Mouse (Mus musculus) MEL (cell line): ENCODE data around the gene Sox6. TPM values are rescaled to one million over a fixed set of nuclear protein-coding genes. Genes with fewer than 3 reads are reported as not detected.

Source experiments
- DNase-seq: peaks from one replicate; pipeline ENCODE4 v3.0.0; 2011; ENCODE audit warnings: low read depth, low spot score
- H3K27ac ChIP-seq: 2 replicates; pipeline ENCODE4 v1.5.1; 2012; ENCODE audit warnings: low read depth, mild to moderate bottlenecking, control low read depth, low read length, moderate library complexity; ENCODE audit not compliant: control insufficient read depth
- H3K27me3 ChIP-seq, 2 experiments: fragments of 150-350 bp in 1 of 2; sonication (generic) in 1 of 2; 2 replicates each; pipeline ENCODE4 v1.6.1; 2012; ENCODE audit warnings: low read length in 2 of 2, mild to moderate bottlenecking in 2 of 2, improper control_type of control experiment in 1 of 2, moderate library complexity in 1 of 2; ENCODE audit not compliant: insufficient read depth in 2 of 2, control insufficient read depth in 1 of 2
- H3K36me3 ChIP-seq, 2 experiments: 2 replicates each; pipeline ENCODE4 v1.6.1; 2012 to 2014; ENCODE audit warnings: low read length in 2 of 2, improper control_type of control experiment in 1 of 2, inconsistent platforms in 1 of 2, mild to moderate bottlenecking in 1 of 2; ENCODE audit not compliant: insufficient read depth in 2 of 2, control insufficient read depth in 1 of 2
- H3K4me1 ChIP-seq, 2 experiments: fragments of 150-350 bp in 1 of 2; sonication (generic) in 1 of 2; 2 replicates each; pipeline ENCODE4 v1.6.1; 2012; ENCODE audit warnings: low read length in 2 of 2, improper control_type of control experiment in 1 of 2, mild to moderate bottlenecking in 1 of 2; ENCODE audit not compliant: insufficient read depth in 2 of 2, control insufficient read depth in 1 of 2
- H3K4me3 ChIP-seq, 2 experiments: fragments of 150-350 bp in 1 of 2; sonication (generic) in 1 of 2; 2 replicates each; pipeline ENCODE4 v1.5.1; 2012; ENCODE audit warnings: low read depth in 2 of 2, low read length in 2 of 2, mild to moderate bottlenecking in 2 of 2, moderate library complexity in 2 of 2, control low read depth in 1 of 2, improper control_type of control experiment in 1 of 2; ENCODE audit not compliant: control insufficient read depth in 1 of 2, insufficient read depth in 1 of 2
- H3K79me2 ChIP-seq: 2 replicates; pipeline ENCODE4 v1.6.1; 2012; ENCODE audit warnings: mild to moderate bottlenecking, low read length, moderate library complexity; ENCODE audit not compliant: control insufficient read depth, poor library complexity, insufficient read depth
- H3K9ac ChIP-seq: 2 replicates; pipeline ENCODE4 v1.6.1; 2012; ENCODE audit warnings: low read depth, mild to moderate bottlenecking, control low read depth, low read length, moderate library complexity; ENCODE audit not compliant: control insufficient read depth, poor library complexity, severe bottlenecking
- H3K9me3 ChIP-seq: fragments of 150-350 bp; sonication (generic); replicated peaks from 2 replicates; pipeline ENCODE4 v1.6.1; 2012; ENCODE audit warnings: mild to moderate bottlenecking, low read length, improper control_type of control experiment, moderate library complexity; ENCODE audit not compliant: insufficient read depth
- BHLHE40 ChIP-seq: IDR thresholded peaks from 2 replicates; pipeline ENCODE4 v1.6.1; 2012; ENCODE audit warnings: low read depth, mild to moderate bottlenecking, inconsistent platforms, low read length, improper control_type of control experiment, borderline replicate concordance
- CHD2 ChIP-seq: IDR thresholded peaks from 2 replicates; pipeline ENCODE4 v1.6.1; 2011; ENCODE audit warnings: low read length, improper control_type of control experiment
- CTCF ChIP-seq, 3 experiments: IDR thresholded peaks in 2 of 3; conservative IDR thresholded peaks in 1 of 3; 2 replicates each; pipeline ENCODE4 v1.5.1; 2011 to 2012; ENCODE audit warnings: low read length in 3 of 3, low read depth in 2 of 3, mild to moderate bottlenecking in 2 of 3, improper control_type of control experiment in 1 of 3, inconsistent platforms in 1 of 3, mixed read lengths in 1 of 3, moderate library complexity in 1 of 3; ENCODE audit not compliant: control insufficient read depth in 1 of 3, insufficient read depth in 1 of 3, poor library complexity in 1 of 3, severe bottlenecking in 1 of 3
- ETS1 ChIP-seq: IDR thresholded peaks from 2 replicates; pipeline ENCODE4 v1.6.1; 2012; ENCODE audit warnings: low read depth, mild to moderate bottlenecking, inconsistent platforms, low read length, improper control_type of control experiment, moderate library complexity
- HCFC1 ChIP-seq: IDR thresholded peaks from 2 replicates; pipeline ENCODE4 v1.6.1; 2012; ENCODE audit warnings: low read depth, mild to moderate bottlenecking, inconsistent platforms, low read length, improper control_type of control experiment, moderate library complexity
- JUND ChIP-seq: IDR thresholded peaks from 2 replicates; pipeline ENCODE4 v1.6.1; 2011; ENCODE audit warnings: low read depth, mild to moderate bottlenecking, improper control_type of control experiment, low read length
- KAT2A ChIP-seq: conservative IDR thresholded peaks from 2 replicates; pipeline ENCODE4 v1.6.1; 2012; ENCODE audit warnings: low read depth, low read length, improper control_type of control experiment, inconsistent platforms
- MAFK ChIP-seq: IDR thresholded peaks from 2 replicates; pipeline ENCODE4 v1.6.1; 2011; ENCODE audit warnings: low read depth, mild to moderate bottlenecking, low read length, improper control_type of control experiment, borderline replicate concordance
- MAX ChIP-seq: IDR thresholded peaks from 2 replicates; pipeline ENCODE4 v1.6.1; 2011; ENCODE audit warnings: low read length, improper control_type of control experiment
- MAZ ChIP-seq: IDR thresholded peaks from 2 replicates; pipeline ENCODE4 v1.6.1; 2012; ENCODE audit warnings: low read depth, mild to moderate bottlenecking, inconsistent platforms, low read length, improper control_type of control experiment
- MXI1 ChIP-seq: IDR thresholded peaks from 2 replicates; pipeline ENCODE4 v1.6.1; 2011; ENCODE audit warnings: mild to moderate bottlenecking, low read depth, low read length, improper control_type of control experiment
- MYC ChIP-seq: IDR thresholded peaks from 2 replicates; pipeline ENCODE4 v1.6.1; 2011; ENCODE audit warnings: low read depth, mild to moderate bottlenecking, low read length, improper control_type of control experiment, moderate library complexity
- NRF1 ChIP-seq: IDR thresholded peaks from 2 replicates; pipeline ENCODE4 v1.6.1; 2014; ENCODE audit warnings: low read depth, mild to moderate bottlenecking, inconsistent platforms, low read length, improper control_type of control experiment, moderate library complexity; ENCODE audit not compliant: poor library complexity, insufficient read depth, severe bottlenecking
- POLR2A ChIP-seq, 2 experiments: IDR thresholded peaks; 2 replicates each; pipeline ENCODE4 v1.6.1; 2011 to 2012; ENCODE audit warnings: low read length in 2 of 2, mild to moderate bottlenecking in 2 of 2, control low read depth in 1 of 2, improper control_type of control experiment in 1 of 2, low read depth in 1 of 2, moderate library complexity in 1 of 2; ENCODE audit not compliant: control insufficient read depth in 1 of 2, insufficient read depth in 1 of 2, poor library complexity in 1 of 2
- POLR2AphosphoS2 ChIP-seq: IDR thresholded peaks from 2 replicates; pipeline ENCODE4 v1.6.1; 2011; ENCODE audit warnings: low read length, improper control_type of control experiment
- POLR2AphosphoS5 ChIP-seq: IDR thresholded peaks from 2 replicates; pipeline ENCODE4 v1.6.1; 2012; ENCODE audit warnings: low read depth, borderline replicate concordance, mild to moderate bottlenecking, inconsistent platforms, low read length, moderate library complexity, mixed read lengths
- SIN3A ChIP-seq: IDR thresholded peaks from 2 replicates; pipeline ENCODE4 v1.6.1; 2012; ENCODE audit warnings: low read length, improper control_type of control experiment, inconsistent platforms
- TAL1 ChIP-seq: IDR thresholded peaks from 2 replicates; pipeline ENCODE4 v1.6.1; 2012; ENCODE audit warnings: mild to moderate bottlenecking, inconsistent platforms, low read length, moderate library complexity, mixed read lengths
- TCF12 ChIP-seq: IDR thresholded peaks from 2 replicates; pipeline ENCODE4 v1.6.1; 2014; ENCODE audit warnings: low read depth, mild to moderate bottlenecking, inconsistent platforms, low read length, improper control_type of control experiment, moderate library complexity
- ZC3H11A ChIP-seq: IDR thresholded peaks from 2 replicates; pipeline ENCODE4 v1.6.1; 2012; ENCODE audit warnings: low read depth, mild to moderate bottlenecking, inconsistent platforms, low read length, improper control_type of control experiment
- ZKSCAN1 ChIP-seq: IDR thresholded peaks from 2 replicates; pipeline ENCODE4 v1.6.1; 2012; ENCODE audit warnings: low read depth, mild to moderate bottlenecking, inconsistent platforms, low read length, improper control_type of control experiment, moderate library complexity
- ZMIZ1 ChIP-seq: IDR thresholded peaks from 2 replicates; pipeline ENCODE4 v1.6.1; 2012; ENCODE audit warnings: low read depth, mild to moderate bottlenecking, inconsistent platforms, low read length, improper control_type of control experiment, moderate library complexity
- ZNF384 ChIP-seq: IDR thresholded peaks from 2 replicates; pipeline ENCODE4 v1.6.1; 2012; ENCODE audit warnings: low read depth, mild to moderate bottlenecking, inconsistent platforms, low read length, improper control_type of control experiment
- polyA plus RNA-seq, 2 experiments: library from polyadenylated mRNA; stranded (reverse) in 1 of 2; unstranded in 1 of 2; fragments of >175 nt in 1 of 2; fragments of >200 nt in 1 of 2; gene quantifications; 2 replicates each; pipeline versions ENCODE4 v1.2.1 to v1.2.4; 2012; ENCODE audit warnings: low replicate concordance in 2 of 2, low read depth in 1 of 2; ENCODE audit not compliant: insufficient read length in 2 of 2, insufficient read depth in 1 of 2, missing spikeins in 1 of 2
- total RNA-seq: library from RNA; depleted of rRNA; stranded (reverse); fragments of 300-350 nt; gene quantifications from 2 replicates; pipeline ENCODE4 v1.2.3, GENCODE M21; 2012

Sox6 gene
- total and polyA plus RNA-seq, 3 experiments, result 2.6 to 4.6 TPM; not detected in 1

GRCm38 (mm10) chr7:115501497-115501896 lies 537.1 kb downstream of the Sox6 start:
- Histone ChIP-seq H3K79me2 (no peaks in the 10 kb centered on the region), H3K9me3 (no peaks in the 10 kb centered on the region), H3K27me3 (no peaks in the 10 kb centered on the region), H3K4me3 (no peak overlapping the region), H3K27ac (no peak overlapping the region), H3K9ac (no peak overlapping the region), H3K4me1 (no peaks in the 10 kb centered on the region; a peak in 1 of 4 replicates), H3K36me3 (no peaks in the 10 kb centered on the region)
- DNase-seq, result no peak
- no peak for TF ChIP-seq MAFK
- TF ChIP-seq CHD2, result no peak
- no peak for TF ChIP-seq TAL1
- TF ChIP-seq ZKSCAN1, result no peak
- no peak for TF ChIP-seq HCFC1
- no peak for TF ChIP-seq MXI1
- TF ChIP-seq CTCF (IDR thresholded peaks at IDR 0.05 in 2 of 3, conservative IDR thresholded peaks at IDR 0.05 in 1 of 3; ENCODE audit: control insufficient read depth in 1 of 3, insufficient read depth in 1 of 3, low read depth in 2 of 3, low read length in 3 of 3, poor library complexity in 1 of 3, severe bottlenecking in 1 of 3), result no peak
- no peak for TF ChIP-seq MAX
- TF ChIP-seq, all 39 proteins: peak for 0

- no peak for DNase-seq
- Histone ChIP-seq H3K4me1 (no peaks in the 10 kb centered on the region; a peak in 1 of 4 replicates), H3K27ac (no peak overlapping the region), H3K27me3 (no peaks in the 10 kb centered on the region), H3K36me3 (no peaks in the 10 kb centered on the region), H3K79me2 (no peaks in the 10 kb centered on the region), H3K9me3 (no peaks in the 10 kb centered on the region), H3K4me3 (no peak overlapping the region), H3K9ac (no peak overlapping the region)
- TF ChIP-seq TCF12 (no peak), POLR2A (IDR thresholded peaks at IDR 0.05; ENCODE audit: control insufficient read depth in 1 of 2, insufficient read depth in 1 of 2, low read depth in 1 of 2, low read length in 2 of 2, poor library complexity in 1 of 2) (no peak), SIN3A (no peak), POLR2AphosphoS5 (no peak), MYC (no peak), MAZ (no peak), NRF1 (no peak), CTCF (IDR thresholded peaks at IDR 0.05 in 2 of 3, conservative IDR thresholded peaks at IDR 0.05 in 1 of 3; ENCODE audit: control insufficient read depth in 1 of 3, insufficient read depth in 1 of 3, low read depth in 2 of 3, low read length in 3 of 3, poor library complexity in 1 of 3, severe bottlenecking in 1 of 3) (no peak), ZNF384 (no peak)
Measured at GRCm38 (mm10) chr7:115500825-115501224, 537.8 kb downstream of the Sox6 start.

GRCm38 (mm10) chr7:115500170-115500569 lies 538.4 kb downstream of the Sox6 start:
- no peak overlapping the region for H3K9ac ChIP-seq
- no peak overlapping the region for H3K27ac ChIP-seq
- H3K9me3 ChIP-seq, result no peaks in the 10 kb centered on the region
- H3K4me3 ChIP-seq, result no peak overlapping the region
- H3K79me2 ChIP-seq, result no peaks in the 10 kb centered on the region
- no peaks in the 10 kb centered on the region for H3K36me3 ChIP-seq
- H3K4me1 ChIP-seq, result no peaks in the 10 kb centered on the region; a peak in 1 of 4 replicates
- DNase-seq, result no peak
- TF ChIP-seq BHLHE40 (no peak), MAFK (no peak), MAZ (no peak), ZC3H11A (no peak), ZNF384 (no peak), ETS1 (no peak), ZMIZ1 (no peak), ZKSCAN1 (no peak), JUND (no peak), HCFC1 (no peak), KAT2A (no peak), POLR2AphosphoS2 (no peak)
- TF ChIP-seq, all 39 proteins: peak for 0
- no peaks in the 10 kb centered on the region for H3K27me3 ChIP-seq
